ENCODE assay signal across 16 mouse cellular contexts in the genomic region with DNA sequence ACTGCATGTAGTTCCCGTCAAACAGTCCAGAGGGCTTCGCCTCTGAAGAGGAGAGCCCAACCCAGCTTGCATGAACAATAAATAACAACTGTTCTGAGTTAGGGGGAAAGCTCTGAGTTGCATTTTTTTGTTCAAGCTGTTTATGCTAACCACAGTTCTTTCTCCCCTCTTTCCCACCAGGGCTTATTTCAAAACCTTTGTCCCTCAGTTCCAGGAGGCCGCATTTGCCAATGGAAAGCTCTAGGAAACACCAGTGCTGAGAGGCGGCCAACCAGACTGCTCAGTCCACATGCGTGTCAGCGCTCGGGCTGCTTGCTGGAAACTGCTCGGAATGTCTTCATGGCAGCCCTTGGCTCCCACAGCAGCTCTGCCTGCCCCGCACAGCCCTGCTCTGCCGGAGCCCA. TPM values are rescaled to one million over a fixed set of nuclear protein-coding genes. Genes with fewer than 3 reads are reported as not detected.
DNase-seq lines count a peak whose midpoint lies in the region; ATAC-seq and TF ChIP-seq lines count a peak whose summit lies in the region.
"Had no signal": no experiment of that assay in that cellular context is flagged by ENCODE, and none has a peak within 500 bp of the region (broad histone marks: within the 10 kb centered on the region; RNA-seq: fewer than 3 reads in every experiment).

No protein-coding gene starts in this region.

- DNase-seq in adrenal gland, adult 2 months: peak; percentile 40
- DNase-seq in adrenal gland, adult (ENCODE audit: inconsistent age in 2 of 2, low spot score in 1 of 2): no peak
- DNase-seq in liver, adult 2 months (ENCODE audit: extremely low read depth, low read depth, low spot score): peak; percentile 29
- DNase-seq in kidney, postnatal 10 days: peak; percentile 71
- peak; percentile 52 for DNase-seq in skeletal muscle tissue, adult 2 months (ENCODE audit: low read depth, low spot score)
- DNase-seq in Muller cell, postnatal 12 days (ENCODE audit: inconsistent ontology term): no peak
- DNase-seq in right cerebral cortex, postnatal 10 days (ENCODE audit: low spot score in 2 of 2): no peak
- DNase-seq: adrenal gland, postnatal 25 days; cerebellum, adult 11-12 months; layer of hippocampus, adult 9-11 months; liver, postnatal 0 days; thymus, postnatal 14 days had no signal

- no peak overlapping the region for H3K4me2 ChIP-seq in liver, embryonic 12.5 days
- H3K4me2 ChIP-seq: hindbrain, embryonic 12.5 days had no signal

- no peak for ATAC-seq in liver, embryonic 12.5 days
- ATAC-seq: liver, postnatal 0 days had no signal

- no peak overlapping the region for H3K27ac ChIP-seq in liver, adult 2 months (replicated peaks; ENCODE audit: insufficient read depth, low read depth, low read length)
- H3K27ac ChIP-seq in liver, embryonic 12.5 days: no peak overlapping the region
- H3K27ac ChIP-seq: hindbrain, embryonic 12.5 days had no signal

- TF ChIP-seq POLR2A in liver, adult 2 months (IDR thresholded peaks at IDR 0.05; ENCODE audit: extremely low read depth, insufficient read depth, low read length): no peak

- no peaks in the 10 kb centered on the region for H3K9me3 ChIP-seq in liver, embryonic 12.5 days (replicated peaks)
- H3K9me3 ChIP-seq: G1E; hindbrain, embryonic 12.5 days had no signal

- no peaks in the 10 kb centered on the region for H3K36me3 ChIP-seq in liver, adult 2 months (ENCODE audit: control insufficient read depth, insufficient read depth, low read length)
- H3K36me3 ChIP-seq in liver, embryonic 12.5 days: no peaks in the 10 kb centered on the region
- H3K36me3 ChIP-seq: hindbrain, embryonic 12.5 days had no signal

- H3K79me2 ChIP-seq in liver, adult 2 months (ENCODE audit: control insufficient read depth, insufficient read depth, low read length): no peaks in the 10 kb centered on the region

- H3K27me3 ChIP-seq in liver, adult 2 months (ENCODE audit: control insufficient read depth, insufficient read depth, low read length): no peaks in the 10 kb centered on the region
- no peaks in the 10 kb centered on the region for H3K27me3 ChIP-seq in liver, embryonic 12.5 days (replicated peaks)
- H3K27me3 ChIP-seq: hindbrain, embryonic 12.5 days had no signal

- peaks cover 14% of the 10 kb centered on the region for H3K4me1 ChIP-seq in liver, adult 2 months (ENCODE audit: control insufficient read depth, insufficient read depth, low read length)
- peaks cover 12% of the 10 kb centered on the region; the same call in 1 of the 2 replicates for H3K4me1 ChIP-seq in liver, embryonic 12.5 days

- TF ChIP-seq CTCF in liver, adult 2 months (IDR thresholded peaks at IDR 0.05; ENCODE audit: low read depth, low read length): no peak

- H3K9ac ChIP-seq in liver, adult 2 months (ENCODE audit: low read depth, low read length): no peak overlapping the region
- H3K9ac ChIP-seq in liver, embryonic 12.5 days: no peak overlapping the region
- H3K9ac ChIP-seq: hindbrain, embryonic 12.5 days; liver, postnatal 0 days had no signal

- 91% methylated on average over 10 of the region's 10 CpGs for WGBS in liver, adult 2 months
- 82% methylated on average over 10 of the region's 10 CpGs for WGBS in liver, embryonic 12.5 days (ENCODE audit: insufficient replicate concordance)

- H3K4me3 ChIP-seq in liver, adult 2 months (ENCODE audit: insufficient read depth, low read depth, low read length): no peak overlapping the region
- no peak overlapping the region for H3K4me3 ChIP-seq in liver, embryonic 12.5 days
- H3K4me3 ChIP-seq: hindbrain, embryonic 12.5 days; myocyte had no signal

RNA-seq across cellular contexts. Expression of gene Fosl2, which starts 51.2 kb away (rescaled TPM):
- total RNA-seq in adrenal gland, adult 2 months (2021): 100 to 1,000 TPM; 275 to 347 TPM
- polyA plus RNA-seq in adrenal gland, adult 2 months (2012; rRNA removed): 186 and 248 TPM in 2 replicates
- total RNA-seq in liver, adult 2 months (2014; rRNA removed): 2.1 and 4.2 TPM in 2 replicates
- 2.6 and 4.4 TPM in 2 replicates for polyA plus RNA-seq in liver, adult 2 months (2012; rRNA removed)
- 0.73 and 0.84 TPM in 2 replicates for polyA plus RNA-seq in liver, embryonic 12.5 days (2016; fragmentation: Nextera tagmentation; extraction: Ambion mirVana)

Comparison
In these comparisons a context has a peak if more than half of its experiments do, and no peak if none do; other contexts are left out.
1. DNase-seq: peak in adrenal gland, adult 2 months (single experiment), liver, adult 2 months (single experiment), kidney, postnatal 10 days (single experiment) and skeletal muscle tissue, adult 2 months (single experiment); none in adrenal gland, adult (0 of 2), Muller cell, postnatal 12 days (single experiment) and right cerebral cortex, postnatal 10 days (0 of 2).
2. RNA of gene Fosl2, which starts 51.2 kb away (polyA plus RNA-seq): 186 to 248 TPM in adrenal gland, adult 2 months; 2.6 to 4.4 TPM in liver, adult 2 months and 0.73 to 0.84 TPM in liver, embryonic 12.5 days; every median in the first group is over 10 times any median in the second.